Mouse (Mus musculus) cerebral cortex, adult 2 months (tissue): ENCODE data around the gene Gm29133.

Experiments used
- WGBS: fragments of 180-500 bp; shearing (Covaris S2); methylation state at CpG from one replicate; pipeline ENCODE4 v1.1.7; 2018; 5-methylcytosine and 5-hydroxymethylcytosine counted together

The Gm29133 gene

GRCm38 (mm10) chr3:75747897-75748296 is at the start of gene Gm29133:
Gene Gm29133, plus strand, starts transcription at chr3:75748197.
- WGBS = 67% methylated on average over 5 of the region's 5 CpGs

- WGBS = 72% methylated on average over 3 of the region's 3 CpGs
Observed at GRCm38 (mm10) chr3:75699088-75699487, 48.9 kb upstream of the Gm29133 start.

GRCm38 (mm10) chr3:75701336-75701735 is 46.7 kb upstream of the Gm29133 start:
- WGBS = 85% methylated on average over 3 of the region's 3 CpGs

- 38% methylated on average over 3 of the region's 3 CpGs for WGBS
Observed at GRCm38 (mm10) chr3:75706536-75706935, 41.5 kb upstream of the Gm29133 start.

GRCm38 (mm10) chr3:75713678-75714295 is 34.2 kb upstream of the Gm29133 start:
- WGBS = 36% methylated on average over 3 of the region's 3 CpGs

GRCm38 (mm10) chr3:75720663-75721062 is 27.3 kb upstream of the Gm29133 start:
- 9% methylated on average over 2 of the region's 2 CpGs for WGBS

- WGBS = 71% methylated on average over 3 of the region's 3 CpGs
Observed at GRCm38 (mm10) chr3:75730982-75731600, 16.9 kb upstream of the Gm29133 start.

GRCm38 (mm10) chr3:75743664-75744437 is 4.1 kb upstream of the Gm29133 start:
- 81% methylated on average over 4 of the region's 4 CpGs for WGBS

- WGBS = 79% methylated on average over 2 of the region's 2 CpGs
Observed at GRCm38 (mm10) chr3:75745343-75745742, 2.7 kb upstream of the Gm29133 start.

GRCm38 (mm10) chr3:75763351-75763750 is 15.4 kb downstream of the Gm29133 start:
- WGBS = 78% methylated on average over 2 of the region's 2 CpGs

- 47% methylated on average over 2 of the region's 2 CpGs for WGBS
Observed at GRCm38 (mm10) chr3:75774253-75774652, 26.3 kb downstream of the Gm29133 start.

GRCm38 (mm10) chr3:75823934-75824333 is 75.9 kb downstream of the Gm29133 start:
- 78% methylated on average over 1 of the region's 1 CpGs for WGBS

GRCm38 (mm10) chr3:75824458-75824857 is 76.5 kb downstream of the Gm29133 start:
- WGBS = 38% methylated on average over 1 of the region's 1 CpGs

GRCm38 (mm10) chr3:75834827-75835226 is 86.8 kb downstream of the Gm29133 start:
- 87% methylated on average over 2 of the region's 2 CpGs for WGBS

GRCm38 (mm10) chr3:75835286-75835967 is 87.4 kb downstream of the Gm29133 start:
- WGBS = 57% methylated on average over 5 of the region's 5 CpGs
